Comparison of ENCODE assay signal across 8 mouse cellular contexts in genomic region chr5:35361570-35362284, GRCm38 (mm10). TPM values are rescaled to one million over a fixed set of nuclear protein-coding genes. Genes with fewer than 3 reads are reported as not detected.
DNase-seq lines count a peak whose midpoint lies in the region; ATAC-seq and TF ChIP-seq lines count a peak whose summit lies in the region.

No protein-coding gene starts in this region.

- no peaks in the 10 kb centered on the region for H3K9me3 ChIP-seq in embryonic facial prominence, embryonic 11.5 days (replicated peaks; ENCODE audit: control insufficient read depth, low read length)
- H3K9me3 ChIP-seq in limb, embryonic 11.5 days (ENCODE audit: control insufficient read depth, low read length) = no peaks in the 10 kb centered on the region
- no peaks in the 10 kb centered on the region for H3K9me3 ChIP-seq in midbrain, postnatal 0 days (ENCODE audit: low read length)

- no peaks in the 10 kb centered on the region for H3K27me3 ChIP-seq in embryonic facial prominence, embryonic 11.5 days (ENCODE audit: control insufficient read depth, insufficient read depth, low read length)
- peaks cover under 1% of the 10 kb centered on the region; the same call in 1 of the 2 replicates for H3K27me3 ChIP-seq in limb, embryonic 11.5 days (ENCODE audit: control insufficient read depth, insufficient read depth, low read length)
- no peaks in the 10 kb centered on the region for H3K27me3 ChIP-seq in midbrain, postnatal 0 days (ENCODE audit: insufficient read depth, low read length)

- peak; percentile 100 for TF ChIP-seq CTCF in midbrain, postnatal 0 days (IDR thresholded peaks at IDR 0.05)

- H3K9ac ChIP-seq in embryonic facial prominence, embryonic 11.5 days (replicated peaks; ENCODE audit: low read length) = no peak overlapping the region
- no peak overlapping the region for H3K9ac ChIP-seq in limb, embryonic 11.5 days (ENCODE audit: low read length)
- H3K9ac ChIP-seq in midbrain, postnatal 0 days (replicated peaks; ENCODE audit: low read length, poor library complexity, severe bottlenecking) = no peak overlapping the region

- WGBS in embryonic facial prominence, embryonic 11.5 days = 48% methylated on average over 8 of the region's 8 CpGs
- WGBS in limb, embryonic 11.5 days = 45% methylated on average over 8 of the region's 8 CpGs
- WGBS in midbrain, postnatal 0 days = 46% methylated on average over 8 of the region's 8 CpGs

- no peak overlapping the region for H3K27ac ChIP-seq in embryonic facial prominence, embryonic 11.5 days (replicated peaks; ENCODE audit: low read depth, low read length)
- no peak overlapping the region for H3K27ac ChIP-seq in limb, embryonic 11.5 days (replicated peaks; ENCODE audit: low read depth, low read length)
- H3K27ac ChIP-seq in midbrain, postnatal 0 days (ENCODE audit: low read depth, low read length) = no peak overlapping the region

- no peaks in the 10 kb centered on the region for H3K4me1 ChIP-seq in embryonic facial prominence, embryonic 11.5 days (ENCODE audit: control insufficient read depth, insufficient read depth, low read length)
- H3K4me1 ChIP-seq in limb, embryonic 11.5 days (ENCODE audit: control insufficient read depth, insufficient read depth, low read length) = no peaks in the 10 kb centered on the region; the same call in 1 of the 2 replicates
- no peaks in the 10 kb centered on the region for H3K4me1 ChIP-seq in midbrain, postnatal 0 days (ENCODE audit: insufficient read depth, low read length)

- H3K4me3 ChIP-seq in embryonic facial prominence, embryonic 11.5 days (ENCODE audit: low read depth, low read length) = no peak overlapping the region
- H3K4me3 ChIP-seq in limb, embryonic 11.5 days (ENCODE audit: low read depth, low read length) = no peak overlapping the region
- no peak overlapping the region for H3K4me3 ChIP-seq in midbrain, postnatal 0 days (ENCODE audit: low read depth, low read length)

- ATAC-seq in embryonic facial prominence, embryonic 11.5 days (replicated peaks; ENCODE audit: insufficient number of reproducible peaks, low FRiP score, low TSS enrichment, low read depth) = peak; percentile 50
- peak; percentile 57; the same call in 1 of the 2 replicates for ATAC-seq in limb, embryonic 11.5 days (ENCODE audit: insufficient number of reproducible peaks, low FRiP score, low TSS enrichment, low read depth)
- peak; percentile 69 for ATAC-seq in midbrain, postnatal 0 days (ENCODE audit: low FRiP score)

- no peak overlapping the region for H3K4me2 ChIP-seq in embryonic facial prominence, embryonic 11.5 days (ENCODE audit: low read depth, low read length)
- H3K4me2 ChIP-seq in limb, embryonic 11.5 days (ENCODE audit: low read depth, severe bottlenecking) = no peak overlapping the region
- H3K4me2 ChIP-seq in midbrain, postnatal 0 days (ENCODE audit: low read depth, low read length, poor library complexity, severe bottlenecking) = no peak overlapping the region

- no peaks in the 10 kb centered on the region for H3K36me3 ChIP-seq in embryonic facial prominence, embryonic 11.5 days (replicated peaks; ENCODE audit: control insufficient read depth, insufficient read depth, low read depth, low read length)
- no peaks in the 10 kb centered on the region for H3K36me3 ChIP-seq in limb, embryonic 11.5 days (ENCODE audit: control insufficient read depth, insufficient read depth, low read length)
- no peaks in the 10 kb centered on the region for H3K36me3 ChIP-seq in midbrain, postnatal 0 days (ENCODE audit: insufficient read depth, low read length)

- DNase-seq in 3T3-L1 (ENCODE audit: low read depth, low spot score) = peak; percentile 98
- peak; percentile 94 for DNase-seq in adrenal gland, postnatal 25 days
- DNase-seq in embryonic facial prominence, embryonic 11.5 days (ENCODE audit: low spot score) = peak; percentile 97
- peak; percentile 86 to 95 for DNase-seq in heart, adult 18-20 months
- peak; percentile 86 to 97 for DNase-seq in kidney, adult 8-10 months
- DNase-seq in limb, embryonic 11.5 days (ENCODE audit: low spot score) = peak; percentile 98
- peak; percentile 97 for DNase-seq in midbrain, postnatal 0 days (ENCODE audit: low spot score)
- DNase-seq in spleen, postnatal 10 days (ENCODE audit: low spot score in 2 of 2) = peak; percentile 75 to 91

RNA-seq across cellular contexts. Expression of gene Hmx1, which starts 27.2 kb away (rescaled TPM):
- total RNA-seq in adrenal gland, postnatal 25 days (2021) = not detected in 2 replicates
- 11.8 and 12.3 TPM in 2 replicates for polyA plus RNA-seq in embryonic facial prominence, embryonic 11.5 days (2014; fragmentation: Nextera tagmentation; extraction: Ambion mirVana)
- total RNA-seq in heart, adult 18-20 months (2021) = not detected
- polyA plus RNA-seq in limb, embryonic 11.5 days (2014; fragmentation: Nextera tagmentation; extraction: Ambion mirVana) = 0.13 and 0.28 TPM in 2 replicates
- not detected in 2 replicates for total RNA-seq in midbrain, postnatal 0 days (2014; rRNA removed)
- not detected in 2 replicates for polyA plus RNA-seq in midbrain, postnatal 0 days (2015; fragmentation: Nextera tagmentation; extraction: Ambion mirVana)
